Mouse (Mus musculus): ENCODE measurements around the gene Clstn1. TPM values are rescaled to one million over a fixed set of nuclear protein-coding genes. Genes with fewer than 3 reads are reported as not detected.

The Clstn1 gene
- polyA plus RNA-seq, 1 experiment: 17.2 TPM

- TF ChIP-seq POLR2A (IDR thresholded peaks at IDR 0.05; ENCODE audit: low read depth, low read length): no peak
- peak; percentile 47; the same call in 1 of the 2 replicates for TF ChIP-seq CTCF (IDR thresholded peaks at IDR 0.05; ENCODE audit: extremely low read depth, insufficient read depth, insufficient read length, insufficient replicate concordance)
- DNase-seq (ENCODE audit: low read depth in 1 of 2, low spot score in 2 of 2): peak in 1 of 2 experiments; percentile 54
- Histone ChIP-seq H3K4me3 (ENCODE audit: extremely low read depth, insufficient read depth, insufficient read length) (no peak overlapping the region), H3K27me3 (ENCODE audit: control insufficient read depth, insufficient read depth, low read length) (no peaks in the 10 kb centered on the region), H3K4me1 (ENCODE audit: control insufficient read depth, insufficient read depth, insufficient read length) (peaks cover 21% of the 10 kb centered on the region), H3K36me3 (ENCODE audit: control insufficient read depth, insufficient read depth, low read length) (peaks cover 89% of the 10 kb centered on the region), H3K27ac (ENCODE audit: insufficient read depth, low read length) (no peak overlapping the region)
- 79% methylated on average over 4 of the region's 4 CpGs for WGBS
These were observed 68.0 kb downstream of the Clstn1 start for GRCm38 (mm10) chr4:149654232-149654631.

GRCm38 (mm10) chr4:149657858-149658416 lies 71.7 kb downstream of the Clstn1 start:
- peaks cover 30% of the 10 kb centered on the region for H3K4me1 ChIP-seq (ENCODE audit: control insufficient read depth, insufficient read depth, insufficient read length)
- H3K4me3 ChIP-seq (ENCODE audit: extremely low read depth, insufficient read depth, insufficient read length): no peak overlapping the region
- WGBS: 14% methylated on average over 11 of the region's 11 CpGs
- peaks cover 74% of the 10 kb centered on the region for H3K36me3 ChIP-seq (ENCODE audit: control insufficient read depth, insufficient read depth, low read length)
- no peaks in the 10 kb centered on the region for H3K27me3 ChIP-seq (ENCODE audit: control insufficient read depth, insufficient read depth, low read length)
- no peak for TF ChIP-seq CTCF (IDR thresholded peaks at IDR 0.05; ENCODE audit: extremely low read depth, insufficient read depth, insufficient read length, insufficient replicate concordance)
- no peak for TF ChIP-seq POLR2A (IDR thresholded peaks at IDR 0.05; ENCODE audit: low read depth, low read length)
- peak overlapping the region; percentile 95 for H3K27ac ChIP-seq (ENCODE audit: insufficient read depth, low read length)
- peak; percentile 84 to 88 for DNase-seq (ENCODE audit: low read depth in 1 of 2, low spot score in 2 of 2)

GRCm38 (mm10) chr4:149659495-149660116 lies 73.3 kb downstream of the Clstn1 start:
- Histone ChIP-seq H3K4me1 (ENCODE audit: control insufficient read depth, insufficient read depth, insufficient read length) (peaks cover 41% of the 10 kb centered on the region), H3K27ac (ENCODE audit: insufficient read depth, low read length) (peak overlapping the region; percentile 72), H3K36me3 (ENCODE audit: control insufficient read depth, insufficient read depth, low read length) (peaks cover 60% of the 10 kb centered on the region), H3K4me3 (ENCODE audit: extremely low read depth, insufficient read depth, insufficient read length) (no peak overlapping the region), H3K27me3 (ENCODE audit: control insufficient read depth, insufficient read depth, low read length) (no peaks in the 10 kb centered on the region)
- WGBS: 91% methylated on average over 25 of the region's 25 CpGs
- no peak for TF ChIP-seq CTCF (IDR thresholded peaks at IDR 0.05; ENCODE audit: extremely low read depth, insufficient read depth, insufficient read length, insufficient replicate concordance)
- no peak for DNase-seq (ENCODE audit: low read depth in 1 of 2, low spot score in 2 of 2)

DNA sequence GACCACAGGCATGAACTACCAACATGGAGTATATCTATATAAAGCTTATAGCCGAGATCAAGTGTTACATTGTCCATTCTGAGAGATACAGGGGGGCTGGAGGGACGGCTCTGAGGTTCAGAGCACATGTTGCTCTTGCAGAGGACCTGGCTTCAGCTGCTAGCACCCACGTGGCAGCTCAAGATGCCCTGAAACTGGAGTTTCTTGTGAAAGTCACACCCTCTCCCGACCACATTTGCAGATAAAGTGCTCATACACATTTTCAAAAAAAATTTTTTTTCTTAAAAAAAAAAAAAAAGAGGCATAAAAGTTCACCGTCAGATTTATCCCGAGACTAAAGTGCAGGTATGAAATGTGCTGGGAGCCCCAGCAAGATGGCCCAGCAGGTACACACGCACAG lies 74.3 kb downstream of the Clstn1 start:
- no peak for TF ChIP-seq CTCF (IDR thresholded peaks at IDR 0.05; ENCODE audit: extremely low read depth, insufficient read depth, insufficient read length, insufficient replicate concordance)
- TF ChIP-seq POLR2A (IDR thresholded peaks at IDR 0.05; ENCODE audit: low read depth, low read length): no peak
- WGBS: 72% methylated on average over 7 of the region's 7 CpGs
- peak overlapping the region; percentile 15; the same call in 1 of the 2 replicates for H3K27ac ChIP-seq (ENCODE audit: insufficient read depth, low read length)
- peaks cover 50% of the 10 kb centered on the region for H3K36me3 ChIP-seq (ENCODE audit: control insufficient read depth, insufficient read depth, low read length)
- peaks cover 45% of the 10 kb centered on the region for H3K4me1 ChIP-seq (ENCODE audit: control insufficient read depth, insufficient read depth, insufficient read length)
- DNase-seq (ENCODE audit: low read depth in 1 of 2, low spot score in 2 of 2): no peak
- no peak overlapping the region for H3K4me3 ChIP-seq (ENCODE audit: extremely low read depth, insufficient read depth, insufficient read length)
- H3K27me3 ChIP-seq (ENCODE audit: control insufficient read depth, insufficient read depth, low read length): no peaks in the 10 kb centered on the region

DNA sequence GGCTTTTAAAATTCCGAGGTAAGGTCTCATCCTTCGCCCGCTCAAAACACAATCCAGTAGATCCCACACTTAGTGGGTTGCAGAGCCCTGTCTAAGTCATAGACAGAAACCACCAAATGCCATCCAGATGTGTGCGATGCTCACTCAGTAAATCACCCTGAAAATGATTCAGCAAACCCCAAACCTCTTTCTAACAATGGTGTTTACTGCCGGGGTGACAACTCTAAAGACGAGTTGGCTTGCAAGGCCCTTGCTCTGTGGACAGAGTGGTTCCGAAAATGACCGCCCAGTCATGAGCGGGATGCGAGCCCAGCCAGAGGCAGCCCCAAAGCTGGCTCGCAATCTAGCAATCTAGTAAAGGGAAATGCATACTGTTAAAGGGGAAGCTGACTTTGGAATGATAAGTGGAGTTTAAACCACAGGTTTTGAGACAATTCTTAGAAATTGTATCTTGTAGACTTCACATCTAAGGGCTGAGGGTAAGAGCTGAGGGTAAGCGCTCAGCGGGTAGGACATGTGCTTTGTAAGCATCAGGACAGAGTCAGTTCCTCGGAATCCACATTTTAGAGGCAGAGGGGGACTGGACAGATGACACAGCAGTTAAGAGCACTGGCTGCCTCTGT lies 75.8 kb downstream of the Clstn1 start:
- Histone ChIP-seq H3K36me3 (ENCODE audit: control insufficient read depth, insufficient read depth, low read length) (peaks cover 38% of the 10 kb centered on the region), H3K4me1 (ENCODE audit: control insufficient read depth, insufficient read depth, insufficient read length) (peaks cover 48% of the 10 kb centered on the region), H3K27ac (ENCODE audit: insufficient read depth, low read length) (peak overlapping the region; percentile 34; the same call in 1 of the 2 replicates), H3K27me3 (ENCODE audit: control insufficient read depth, insufficient read depth, low read length) (no peaks in the 10 kb centered on the region), H3K4me3 (ENCODE audit: extremely low read depth, insufficient read depth, insufficient read length) (no peak overlapping the region)
- WGBS: 55% methylated on average over 14 of the region's 14 CpGs
- TF ChIP-seq CTCF (IDR thresholded peaks at IDR 0.05; ENCODE audit: extremely low read depth, insufficient read depth, insufficient read length, insufficient replicate concordance) (no peak), POLR2A (IDR thresholded peaks at IDR 0.05; ENCODE audit: low read depth, low read length) (no peak)
- no peak for DNase-seq (ENCODE audit: low read depth in 1 of 2, low spot score in 2 of 2)

DNA sequence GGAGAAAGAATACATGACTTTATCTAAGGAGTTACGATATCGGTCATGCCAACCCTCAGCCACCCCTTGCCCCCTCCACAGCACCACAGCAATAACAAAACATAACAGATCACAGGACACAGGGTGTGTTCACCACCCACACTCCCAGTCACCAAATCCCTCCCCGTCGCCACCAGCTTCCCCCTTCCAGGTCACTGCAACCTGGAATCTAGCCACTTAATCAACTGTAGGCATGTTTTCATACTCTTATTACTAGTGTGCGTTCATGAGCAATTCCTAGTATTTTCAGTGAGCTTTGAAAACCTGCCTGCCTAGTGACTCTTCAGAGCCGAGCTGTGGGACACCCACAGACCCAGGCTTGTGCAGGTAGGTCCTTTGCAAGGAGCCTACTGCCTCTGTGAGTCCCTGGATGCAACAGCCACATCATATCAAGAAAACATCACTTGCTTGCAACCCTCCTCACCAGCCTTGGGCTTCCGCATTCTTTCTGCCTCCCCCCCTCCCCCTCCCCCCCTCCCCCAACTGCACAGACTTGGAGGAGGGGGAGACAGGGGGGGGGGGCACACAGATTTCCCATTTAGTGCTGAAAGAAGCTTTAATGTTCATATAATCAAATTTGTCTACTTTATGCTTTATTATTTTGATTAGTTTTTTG lies 77.7 kb downstream of the Clstn1 start:
- Histone ChIP-seq H3K4me1 (ENCODE audit: control insufficient read depth, insufficient read depth, insufficient read length) (peaks cover 41% of the 10 kb centered on the region), H3K27me3 (ENCODE audit: control insufficient read depth, insufficient read depth, low read length) (no peaks in the 10 kb centered on the region), H3K4me3 (ENCODE audit: extremely low read depth, insufficient read depth, insufficient read length) (no peak overlapping the region), H3K27ac (ENCODE audit: insufficient read depth, low read length) (peak overlapping the region; percentile 81), H3K36me3 (ENCODE audit: control insufficient read depth, insufficient read depth, low read length) (peaks cover 31% of the 10 kb centered on the region)
- WGBS: 54% methylated on average over 7 of the region's 7 CpGs
- TF ChIP-seq CTCF (IDR thresholded peaks at IDR 0.05; ENCODE audit: extremely low read depth, insufficient read depth, insufficient read length, insufficient replicate concordance) (no peak), POLR2A (IDR thresholded peaks at IDR 0.05; ENCODE audit: low read depth, low read length) (no peak)
- DNase-seq (ENCODE audit: low read depth in 1 of 2, low spot score in 2 of 2): no peak
